Mouse (Mus musculus) small intestine, adult 2 months (tissue): ENCODE measurements around the gene Gm10799.
"Not testable (repeated sequence)": the region's sequence is repeated elsewhere in the genome, so short reads cannot be mapped to it uniquely, and the experiment has no call there.

ENCODE experiments used
- CTCF ChIP-seq: fragments of 200-500 bp; IDR thresholded peaks from 2 replicates; pipeline ENCODE4 v1.5.1; 2012; ENCODE audit warnings: low read depth, mild to moderate bottlenecking, control low read depth, inconsistent platforms, low read length, moderate library complexity, mixed read lengths; ENCODE audit not compliant: insufficient replicate concordance, insufficient read length; ENCODE audit errors: extremely low read depth
- POLR2A ChIP-seq: fragments of 200-500 bp; IDR thresholded peaks from 2 replicates; pipeline ENCODE4 v1.6.1; 2012; ENCODE audit warnings: low read depth, mild to moderate bottlenecking, control low read depth, inconsistent platforms, low read length, moderate library complexity

GRCm38 (mm10) chr2:104084027-104084426, 15.7 kb upstream of the Gm10799 start:
- not testable (repeated sequence) for TF ChIP-seq CTCF, POLR2A
